Mouse (Mus musculus) ovary, postnatal 10 days (tissue): ENCODE data around the gene Cnksr1.
A peak's percentile ranks its signal among the peaks of the same experiment; 100 is the strongest.

Experiments used
- DNase-seq: peaks from one replicate; pipeline ENCODE4 v3.0.0; 2022; ENCODE audit warnings: low spot score

Gene Cnksr1

GRCm38 (mm10) chr4:134203340-134203896 is 34.8 kb downstream of the Cnksr1 start:
- no peak for DNase-seq

- DNase-seq: no peak
Observed at GRCm38 (mm10) chr4:134202904-134203303, 35.3 kb downstream of the Cnksr1 start, which contains the start of gene Gm7534. Gene Gm7534 (minus strand): TSS chr4:134203004.

- DNase-seq: no peak
Observed at GRCm38 (mm10) chr4:134199371-134199770, 38.8 kb downstream of the Cnksr1 start.

GRCm38 (mm10) chr4:134186268-134186667 is 51.9 kb downstream of the Cnksr1 start:
- DNase-seq: peak; percentile 3

GRCm38 (mm10) chr4:134185569-134185968 is 52.6 kb downstream of the Cnksr1 start:
- DNase-seq: no peak

GRCm38 (mm10) chr4:134183711-134184110 is 54.5 kb downstream of the Cnksr1 start:
- no peak for DNase-seq

GRCm38 (mm10) chr4:134181825-134182224 is 56.4 kb downstream of the Cnksr1 start:
- DNase-seq: no peak

- no peak for DNase-seq
Observed at GRCm38 (mm10) chr4:134181112-134181511, 57.1 kb downstream of the Cnksr1 start.
